Mouse (Mus musculus) G1E (cell line): ENCODE results near the gene Cfap73.

Experiments used
- CTCF ChIP-seq: IDR thresholded peaks from 2 replicates; pipeline ENCODE4 v1.5.1; 2012; ENCODE audit warnings: low read depth, low read length, inconsistent platforms, mixed read lengths
- GATA1 ChIP-seq: IDR thresholded peaks from 2 replicates; pipeline ENCODE4 v1.6.1; 2012; ENCODE audit warnings: borderline replicate concordance, low read length, inconsistent platforms, mixed read lengths
- POLR2AphosphoS5 ChIP-seq: IDR thresholded peaks from 2 replicates; pipeline ENCODE4 v1.6.1; 2012; ENCODE audit warnings: low read depth, low read length, inconsistent platforms; ENCODE audit not compliant: insufficient replicate concordance

- TF ChIP-seq CTCF (peak; percentile 13; the same call in 1 of the 2 replicates), POLR2AphosphoS5 (no peak), GATA1 (no peak)
Measured at GRCm38 (mm10) chr5:120592141-120592540, 41.9 kb downstream of the Cfap73 start.
